Mouse (Mus musculus) heart, adult 18-20 months (tissue): ENCODE data around the gene Nudt17. TPM values are rescaled to one million over a fixed set of nuclear protein-coding genes. Genes with fewer than 3 reads are reported as not detected.
"Not testable (repeated sequence)": the region's sequence is repeated elsewhere in the genome, so short reads cannot be mapped to it uniquely, and the experiment has no call there.

Experiments
- DNase-seq, 2 experiments: peaks; one replicate each; pipeline ENCODE4 v3.0.0; 2021 to 2022; ENCODE audit warnings: mixed read lengths in 1 of 2
- long read RNA-seq, 2 experiments: library from polyadenylated mRNA; stranded (forward); transcript quantifications; one replicate each; pipeline ENCODE4 v2.0.0; 2021
- total RNA-seq, 2 experiments: library from RNA; stranded (reverse); gene quantifications; 2 replicates each; pipeline ENCODE4 v1.2.3; 2021

The Nudt17 gene
- 1 to 10 TPM; 2.7 to 5.3 TPM for total RNA-seq
- long read RNA-seq, experiment 1: 0 reads
- long read RNA-seq, experiment 2: 0 reads

- peak; percentile 84 to 88 for DNase-seq
Measured at GRCm38 (mm10) chr3:96707903-96708683, at the start of gene Nudt17. Gene Nudt17 (minus strand): TSS chr3:96708562.

DNA sequence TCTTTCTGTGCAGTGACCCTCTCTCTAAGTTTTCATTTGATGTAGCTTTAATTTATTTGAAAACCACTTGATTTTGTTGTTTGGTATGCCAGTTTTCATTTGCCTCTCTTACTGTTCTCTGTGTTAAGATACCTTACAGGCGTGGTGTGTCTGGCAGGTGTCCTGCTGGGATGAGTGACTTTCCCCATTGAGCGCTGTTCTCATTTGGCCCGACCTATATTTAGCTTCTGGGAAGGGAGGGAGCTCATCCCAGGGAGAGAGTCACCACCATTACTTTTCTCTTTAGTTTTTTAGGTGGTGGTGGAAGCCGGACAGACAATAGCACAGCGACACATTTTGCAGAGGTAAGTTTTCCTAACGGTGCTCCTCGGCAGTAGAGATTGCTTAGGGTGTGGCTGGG is 49.3 kb upstream of the Nudt17 start:
- peak; percentile 66 to 74 for DNase-seq

- no peak for DNase-seq
Measured at GRCm38 (mm10) chr3:96755935-96756334, 47.6 kb upstream of the Nudt17 start.

GRCm38 (mm10) chr3:96746829-96747228 is 38.5 kb upstream of the Nudt17 start:
- DNase-seq: no peak

DNA sequence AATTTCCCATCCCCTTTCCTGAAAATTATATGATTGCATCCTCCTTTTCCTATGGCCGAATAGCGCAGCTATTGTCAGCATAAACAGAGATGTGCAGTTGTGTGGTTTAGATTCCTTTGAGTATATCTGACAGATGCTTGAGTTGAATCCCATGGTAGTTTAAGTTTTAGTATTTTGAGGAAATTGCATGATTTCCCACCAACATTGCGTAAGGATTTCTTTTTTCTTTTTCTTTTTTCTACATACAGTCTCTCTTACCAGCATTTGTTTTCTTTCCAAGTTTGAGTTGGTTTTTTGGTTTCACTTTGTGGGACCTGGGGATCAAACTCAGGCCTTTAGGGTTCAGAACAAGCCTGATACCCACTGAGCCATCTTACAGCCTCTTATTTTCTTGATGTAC is 36.0 kb upstream of the Nudt17 start:
- DNase-seq: no peak

GRCm38 (mm10) chr3:96740279-96740678 is 31.9 kb upstream of the Nudt17 start:
- not testable (repeated sequence) for DNase-seq

- no peak for DNase-seq
Measured at GRCm38 (mm10) chr3:96737995-96738394, 29.6 kb upstream of the Nudt17 start.

DNA sequence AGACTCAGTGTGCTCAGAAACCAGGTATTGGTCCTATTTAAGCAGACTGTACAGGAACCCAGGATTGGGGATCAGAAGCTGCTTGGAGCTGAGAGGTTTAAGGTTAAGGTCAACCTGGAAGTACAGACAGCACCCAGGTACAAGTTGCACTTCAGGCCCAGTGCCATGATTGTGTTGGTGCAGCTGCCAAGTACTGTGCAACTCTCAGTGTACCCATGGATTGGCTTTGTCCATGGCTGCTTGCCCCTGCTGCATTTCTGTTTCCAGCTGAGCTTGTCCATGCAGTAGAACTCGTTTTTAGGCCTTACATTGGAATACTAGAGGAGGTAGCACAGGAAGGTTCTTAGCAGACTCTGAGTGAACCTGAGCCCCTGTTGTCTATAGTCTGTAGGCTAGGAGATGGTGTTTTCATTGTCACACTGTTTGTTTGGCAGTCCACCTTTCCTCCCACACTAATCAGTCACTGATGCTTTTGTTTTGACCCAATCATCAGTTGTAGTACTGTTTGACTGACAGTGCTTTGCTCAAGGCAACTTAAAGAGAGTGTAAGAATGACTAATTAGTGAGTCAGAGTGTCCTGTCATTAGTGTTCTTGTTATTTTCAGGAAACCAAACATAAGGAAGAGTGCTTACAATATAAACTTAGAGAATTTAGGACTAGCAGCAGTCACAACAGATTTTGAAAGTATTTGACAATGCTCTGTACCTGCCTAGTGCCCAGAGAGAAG is 28.8 kb upstream of the Nudt17 start:
- DNase-seq: peak in 1 of 2 experiments; percentile 28

- no peak for DNase-seq
Measured at GRCm38 (mm10) chr3:96735200-96735599, 26.8 kb upstream of the Nudt17 start.

- no peak for DNase-seq
Measured at GRCm38 (mm10) chr3:96733984-96734383, 25.6 kb upstream of the Nudt17 start.

- no peak for DNase-seq
Measured at GRCm38 (mm10) chr3:96730785-96731184, 22.4 kb upstream of the Nudt17 start.

DNA sequence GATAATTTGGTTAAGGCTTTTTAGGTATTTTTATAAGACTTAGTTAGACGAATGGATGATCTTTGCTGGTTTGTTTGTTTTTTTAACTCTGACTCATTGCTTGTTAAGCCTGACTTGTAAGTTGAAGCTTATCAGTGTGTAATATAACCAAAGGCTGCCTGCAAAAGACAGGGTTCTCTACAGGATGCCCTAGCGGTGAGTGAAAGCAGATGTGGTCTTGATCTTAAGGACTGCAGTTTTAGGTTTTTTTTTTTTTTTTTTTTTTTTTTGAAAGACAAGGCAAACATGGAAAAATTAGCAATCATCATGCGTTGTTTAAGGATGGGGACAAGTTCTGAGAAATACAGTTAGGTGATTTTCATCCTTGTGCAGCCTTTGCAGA is 21.0 kb upstream of the Nudt17 start:
- no peak for DNase-seq

DNA sequence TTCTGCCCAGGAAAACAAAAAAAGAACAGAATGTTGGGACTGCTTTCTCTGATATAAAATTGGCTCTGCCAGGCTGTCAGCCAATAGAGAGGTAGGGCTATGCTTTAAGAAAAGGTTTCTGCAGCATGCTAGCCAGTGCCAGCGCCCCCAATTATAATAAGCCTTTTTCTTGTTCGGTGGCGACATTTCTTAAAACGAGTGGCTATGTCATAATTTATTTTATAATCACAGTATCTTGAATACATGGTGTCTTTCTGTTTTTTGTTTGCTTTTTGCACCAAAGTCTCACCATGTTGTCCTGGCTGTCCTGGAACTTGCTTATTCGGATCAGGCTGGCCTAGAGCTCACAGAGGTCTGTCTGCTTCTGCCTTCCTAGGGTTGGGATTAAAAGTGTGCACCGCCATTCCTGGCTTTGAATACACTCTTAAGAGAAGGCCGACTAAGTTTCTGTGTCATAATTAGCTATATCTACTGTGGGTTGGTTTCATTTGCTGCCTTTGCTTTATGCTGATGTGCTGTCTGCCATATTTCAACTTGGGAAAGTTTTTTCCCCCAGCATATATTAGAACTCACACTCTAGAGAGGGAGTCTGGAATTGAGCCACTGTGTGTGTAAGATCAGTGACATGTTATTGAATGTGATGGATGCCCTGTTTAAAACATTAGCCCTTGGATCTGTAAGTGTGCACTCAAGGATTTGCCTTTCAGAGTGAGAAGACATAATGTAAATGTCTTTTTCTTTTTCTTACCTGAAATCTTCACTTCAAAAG is 20.5 kb upstream of the Nudt17 start:
- DNase-seq: no peak

- peak in 1 of 2 experiments; percentile 31 for DNase-seq
Measured at GRCm38 (mm10) chr3:96727828-96728633, 19.7 kb upstream of the Nudt17 start.

DNA sequence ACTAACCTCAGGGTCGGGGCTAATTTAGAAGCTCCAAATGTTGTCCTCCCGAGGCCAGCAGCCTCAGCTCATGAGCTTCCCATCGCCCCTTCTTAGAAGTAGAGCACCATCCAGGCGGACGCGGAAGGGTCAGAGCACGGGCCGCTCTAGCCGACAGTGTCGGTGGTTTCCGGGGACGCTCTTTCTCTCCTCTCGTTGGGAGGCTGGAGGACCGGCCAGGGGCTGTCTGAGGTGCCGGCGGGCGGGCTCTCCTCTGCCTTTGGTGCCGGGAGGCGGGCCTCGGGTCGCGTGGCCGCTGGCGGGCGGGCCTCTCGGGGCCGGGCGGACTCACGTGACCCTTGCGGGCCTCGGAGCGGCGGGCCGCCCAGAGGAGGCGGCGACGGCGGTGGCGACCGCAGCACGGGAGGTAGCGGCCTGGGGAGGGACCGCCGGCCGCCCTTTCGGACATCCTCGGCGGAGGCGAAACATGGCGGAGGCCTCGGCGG is 19.0 kb upstream of the Nudt17 start, which contains the start of the genes Polr3c and Rnf115:
Gene Polr3c, minus strand, starts transcription at position 286 of the 485 bp plus-strand sequence.
Gene Rnf115, plus strand, starts transcription at position 322 of the 485 bp plus-strand sequence.
- DNase-seq: peak; percentile 95 to 99

DNA sequence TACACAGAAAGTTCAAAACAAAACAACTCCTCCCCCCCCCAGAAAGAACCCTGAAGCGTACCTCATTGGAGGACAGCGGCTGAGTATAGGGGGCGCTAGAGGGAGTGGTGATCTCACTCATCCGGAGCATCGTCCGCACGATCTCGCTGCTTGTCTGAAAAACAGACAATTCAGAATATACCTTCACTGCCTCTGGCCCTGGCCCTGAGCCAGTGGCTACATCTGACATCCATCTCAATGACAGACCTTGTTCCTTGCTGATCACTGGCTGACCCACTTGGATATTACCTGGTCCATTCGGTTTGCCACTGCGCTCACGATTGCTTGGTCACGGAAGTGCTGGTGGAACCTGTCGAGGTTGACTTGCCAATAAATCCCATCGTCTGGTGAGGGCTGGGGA is 10.8 kb upstream of the Nudt17 start:
- DNase-seq: peak; percentile 19 to 43

GRCm38 (mm10) chr3:96715854-96716253 is 7.5 kb upstream of the Nudt17 start:
- peak in 1 of 2 experiments; percentile 35 for DNase-seq

DNA sequence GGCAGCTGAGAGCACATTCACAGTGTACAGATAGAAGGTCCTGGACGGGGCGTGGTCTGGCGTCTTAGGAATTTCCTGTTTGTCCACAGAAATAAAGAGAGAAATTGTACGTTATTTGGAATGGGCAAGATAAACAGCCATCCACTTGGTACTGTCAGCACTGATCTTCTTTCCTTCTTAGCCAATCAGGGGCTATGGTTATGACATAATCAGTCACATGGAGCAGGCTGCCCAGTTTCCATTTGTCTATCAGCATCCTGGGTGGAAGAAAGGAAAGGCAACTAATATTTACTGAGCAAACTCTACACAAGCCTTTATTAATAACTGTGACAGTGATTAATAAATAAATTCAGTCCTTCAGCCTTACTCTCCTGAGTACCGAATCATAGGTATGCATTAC is 5.9 kb upstream of the Nudt17 start:
- no peak for DNase-seq

DNA sequence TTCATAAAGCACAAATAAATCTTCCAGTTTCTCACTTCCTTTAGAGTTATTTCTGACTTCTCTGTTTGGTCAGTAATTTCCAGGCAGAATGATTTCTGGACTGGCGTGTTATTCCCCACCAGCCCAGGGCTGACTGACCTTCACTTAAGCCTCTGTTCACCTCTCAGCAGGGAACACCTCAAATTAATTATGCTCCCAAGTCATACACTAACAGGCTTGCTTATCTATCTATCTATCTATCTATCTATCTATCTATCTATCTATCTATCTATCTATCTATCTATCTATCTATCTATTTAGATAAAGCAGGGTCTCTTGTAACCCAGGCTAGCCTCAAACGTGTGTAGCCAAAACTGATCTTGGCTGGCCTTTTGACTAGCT is 312 bp upstream of the Nudt17 start:
- no peak for DNase-seq

- DNase-seq: no peak
Measured at GRCm38 (mm10) chr3:96706984-96707383, 1.4 kb downstream of the Nudt17 start.

- DNase-seq: no peak
Measured at GRCm38 (mm10) chr3:96706217-96706616, 2.1 kb downstream of the Nudt17 start.
